10 mouse cellular contexts compared by ENCODE assay signal in the genomic region with DNA sequence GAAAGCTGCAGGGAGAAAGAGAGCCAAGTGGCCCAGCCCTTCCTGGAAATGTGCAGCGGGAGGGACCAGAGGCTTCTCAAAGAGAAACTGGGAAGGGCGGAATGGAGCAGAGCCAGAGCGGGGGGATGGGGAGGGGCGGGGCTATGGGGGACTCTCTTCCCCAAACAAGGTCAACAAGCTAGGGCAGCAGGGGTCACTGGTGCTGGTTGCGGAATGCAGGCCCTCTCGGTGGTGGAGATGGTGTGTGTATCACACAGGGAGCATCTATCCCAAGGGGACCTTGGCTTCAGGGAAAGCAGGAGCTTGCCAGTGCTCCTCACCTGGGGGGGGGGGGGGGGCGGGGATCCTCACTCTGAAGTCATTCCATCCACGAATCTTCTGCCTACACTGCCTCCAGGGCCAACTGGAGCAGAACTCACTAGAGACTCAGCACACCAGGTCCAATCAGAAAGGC. TPM values are rescaled to one million over a fixed set of nuclear protein-coding genes. Genes with fewer than 3 reads are reported as not detected.
DNase-seq lines count a peak whose midpoint lies in the region; ATAC-seq and TF ChIP-seq lines count a peak whose summit lies in the region.
"Had no signal": no experiment of that assay in that cellular context is flagged by ENCODE, and none has a peak within 500 bp of the region (broad histone marks: within the 10 kb centered on the region; RNA-seq: fewer than 3 reads in every experiment).

No protein-coding gene starts in this region.

- H3K36me3 ChIP-seq in liver, postnatal 0 days (replicated peaks; ENCODE audit: insufficient read depth, low read length): peaks cover 20% of the 10 kb centered on the region
- H3K36me3 ChIP-seq in forebrain, embryonic 14.5 days (ENCODE audit: control insufficient read depth, insufficient read depth, low read length): no peaks in the 10 kb centered on the region

- peak overlapping the region; percentile 49 for H3K4me2 ChIP-seq in liver, postnatal 0 days (ENCODE audit: low read depth, low read length)
- no peak overlapping the region for H3K4me2 ChIP-seq in forebrain, embryonic 14.5 days (ENCODE audit: low read length)
- H3K4me2 ChIP-seq: heart, embryonic 15.5 days; midbrain, embryonic 12.5 days had no signal

- 0 out of 2 replicates have a peak, but pooled peaks have one; percentile 13 for TF ChIP-seq EP300 in liver, postnatal 0 days (IDR thresholded peaks at IDR 0.05; ENCODE audit: low read depth)

- H3K27me3 ChIP-seq in liver, postnatal 0 days (ENCODE audit: insufficient read depth, low read length): no peaks in the 10 kb centered on the region
- H3K27me3 ChIP-seq in forebrain, embryonic 14.5 days (replicated peaks; ENCODE audit: control insufficient read depth, insufficient read depth, low read length): no peaks in the 10 kb centered on the region
- H3K27me3 ChIP-seq: heart, embryonic 15.5 days; midbrain, embryonic 12.5 days had no signal

- peak; percentile 59 for DNase-seq in adrenal gland, postnatal 10 days
- DNase-seq in adrenal gland, adult 18-20 months (ENCODE audit: low spot score in 2 of 2): no peak
- DNase-seq in embryo, embryonic 10 days (ENCODE audit: low spot score): peak; percentile 86
- peak; percentile 52 for DNase-seq in heart, postnatal 4 days
- DNase-seq in liver, postnatal 0 days: peak; percentile 69
- no peak for DNase-seq in forebrain, embryonic 14.5 days (ENCODE audit: low spot score)
- no peak for DNase-seq in frontal cortex, adult 2 months (ENCODE audit: extremely low spot score in 1 of 2, low spot score in 1 of 2)
- DNase-seq in frontal cortex, postnatal 36 days (ENCODE audit: low spot score in 2 of 2): no peak

- TF ChIP-seq CTCF in liver, postnatal 0 days (IDR thresholded peaks at IDR 0.05; ENCODE audit: low read depth): no peak

- H3K4me1 ChIP-seq in liver, postnatal 0 days (ENCODE audit: insufficient read depth): peaks cover 48% of the 10 kb centered on the region
- H3K4me1 ChIP-seq in forebrain, embryonic 14.5 days (ENCODE audit: control insufficient read depth, insufficient read depth, low read length): peaks cover 14% of the 10 kb centered on the region

- H3K4me3 ChIP-seq in liver, postnatal 0 days (ENCODE audit: low read depth, low read length): no peak overlapping the region
- no peak overlapping the region for H3K4me3 ChIP-seq in forebrain, embryonic 14.5 days (ENCODE audit: low read depth, low read length)
- H3K4me3 ChIP-seq: heart, embryonic 15.5 days; midbrain, embryonic 12.5 days had no signal

- WGBS in liver, postnatal 0 days (ENCODE audit: insufficient replicate concordance): 25% methylated on average over 7 of the region's 8 CpGs
- 15% methylated on average over 7 of the region's 8 CpGs for WGBS in forebrain, embryonic 14.5 days

- H3K9me3 ChIP-seq in liver, postnatal 0 days (ENCODE audit: low read length): no peaks in the 10 kb centered on the region
- no peaks in the 10 kb centered on the region for H3K9me3 ChIP-seq in forebrain, embryonic 14.5 days (replicated peaks; ENCODE audit: control insufficient read depth, low read length)
- H3K9me3 ChIP-seq: heart, embryonic 15.5 days; midbrain, embryonic 12.5 days had no signal

- ATAC-seq in liver, postnatal 0 days: peak; percentile 37
- no peak for ATAC-seq in forebrain, embryonic 14.5 days

- H3K27ac ChIP-seq in liver, postnatal 0 days (ENCODE audit: low read depth): peak overlapping the region; percentile 66
- H3K27ac ChIP-seq in forebrain, embryonic 14.5 days (ENCODE audit: low read depth, low read length): no peak overlapping the region
- H3K27ac ChIP-seq: heart, embryonic 15.5 days; midbrain, embryonic 12.5 days had no signal

- no peak overlapping the region for H3K9ac ChIP-seq in liver, postnatal 0 days (replicated peaks)
- H3K9ac ChIP-seq in forebrain, embryonic 14.5 days (ENCODE audit: low read length): no peak overlapping the region
- H3K9ac ChIP-seq: heart, embryonic 15.5 days; midbrain, embryonic 12.5 days had no signal

RNA-seq across cellular contexts. Expression of gene Agtrap, which starts 3.5 kb away (rescaled TPM):
- total RNA-seq in adrenal gland, postnatal 10 days (2021): 10 to 100 TPM; 45.4 to 45.5 TPM
- 10 to 100 TPM; 54.8 to 85.8 TPM for total RNA-seq in adrenal gland, adult 18-20 months (2021)
- total RNA-seq in heart, postnatal 4 days (2021): 10 to 100 TPM; 24.8 to 27.4 TPM
- polyA plus RNA-seq in liver, postnatal 0 days (2015; fragmentation: Nextera tagmentation; extraction: Ambion mirVana): 10.4 and 10.8 TPM in 2 replicates
- 5.3 and 5.7 TPM in 2 replicates for polyA plus RNA-seq in forebrain, embryonic 14.5 days (2014; fragmentation: Nextera tagmentation; extraction: Ambion mirVana)
- 7.5 and 9.6 TPM in 2 replicates for polyA plus RNA-seq in frontal cortex, adult 2 months (2012; rRNA removed)

RNA-seq across cellular contexts. Expression of gene Mthfr, which starts 45.4 kb away (rescaled TPM):
- 10 to 100 TPM; 41.9 to 44.0 TPM for total RNA-seq in adrenal gland, postnatal 10 days (2021)
- total RNA-seq in adrenal gland, adult 18-20 months (2021): 10 to 100 TPM; 33.8 to 37.7 TPM
- 10 to 100 TPM; 14.1 to 14.3 TPM for total RNA-seq in heart, postnatal 4 days (2021)
- polyA plus RNA-seq in liver, postnatal 0 days (2015; fragmentation: Nextera tagmentation; extraction: Ambion mirVana): 3.7 and 4.5 TPM in 2 replicates
- 12.4 TPM in 2 replicates for polyA plus RNA-seq in forebrain, embryonic 14.5 days (2014; fragmentation: Nextera tagmentation; extraction: Ambion mirVana)
- 28.7 and 34.2 TPM in 2 replicates for polyA plus RNA-seq in frontal cortex, adult 2 months (2012; rRNA removed)

RNA-seq across cellular contexts. Expression of gene Clcn6, which starts 45.7 kb away (rescaled TPM):
- 10 to 100 TPM in 1 of 2 experiments, 1 to 10 TPM in 1; 8.4 to 12.8 TPM for total RNA-seq in adrenal gland, postnatal 10 days (2021)
- 10 to 100 TPM; 11.2 to 13.8 TPM for total RNA-seq in adrenal gland, adult 18-20 months (2021)
- 10 to 100 TPM; 15.8 to 16.3 TPM for total RNA-seq in heart, postnatal 4 days (2021)
- 0.52 and 0.79 TPM in 2 replicates for polyA plus RNA-seq in liver, postnatal 0 days (2015; fragmentation: Nextera tagmentation; extraction: Ambion mirVana)
- polyA plus RNA-seq in forebrain, embryonic 14.5 days (2014; fragmentation: Nextera tagmentation; extraction: Ambion mirVana): 19.1 and 24.8 TPM in 2 replicates
- polyA plus RNA-seq in frontal cortex, adult 2 months (2012; rRNA removed): 42.8 and 46.9 TPM in 2 replicates

RNA-seq across cellular contexts. Expression of gene Mad2l2, which starts 45.9 kb away (rescaled TPM):
- total RNA-seq in adrenal gland, postnatal 10 days (2021): 10 to 100 TPM; 22.3 to 23.9 TPM
- total RNA-seq in adrenal gland, adult 18-20 months (2021): 10 to 100 TPM; 20.2 to 21.6 TPM
- total RNA-seq in heart, postnatal 4 days (2021): 10 to 100 TPM; 17.9 to 19.9 TPM
- polyA plus RNA-seq in liver, postnatal 0 days (2015; fragmentation: Nextera tagmentation; extraction: Ambion mirVana): 16.9 and 18.8 TPM in 2 replicates
- polyA plus RNA-seq in forebrain, embryonic 14.5 days (2014; fragmentation: Nextera tagmentation; extraction: Ambion mirVana): 129 and 141 TPM in 2 replicates
- 24.8 and 27.8 TPM in 2 replicates for polyA plus RNA-seq in frontal cortex, adult 2 months (2012; rRNA removed)

RNA-seq across cellular contexts. Expression of gene Draxin, which starts 46.2 kb away (rescaled TPM):
- under 1 TPM; 0.18 to 0.27 TPM for total RNA-seq in adrenal gland, postnatal 10 days (2021)
- under 1 TPM in 1 of 2 experiments, not detected in 1; 0.07 TPM for total RNA-seq in adrenal gland, adult 18-20 months (2021)
- total RNA-seq in heart, postnatal 4 days (2021): not detected
- polyA plus RNA-seq in liver, postnatal 0 days (2015; fragmentation: Nextera tagmentation; extraction: Ambion mirVana): 0.04 and 0.05 TPM in 2 replicates
- polyA plus RNA-seq in forebrain, embryonic 14.5 days (2014; fragmentation: Nextera tagmentation; extraction: Ambion mirVana): 18.8 and 20.7 TPM in 2 replicates
- 0.97 and 1.2 TPM in 2 replicates for polyA plus RNA-seq in frontal cortex, adult 2 months (2012; rRNA removed)
- polyA plus RNA-seq: heart, embryonic 15.5 days had no signal

Comparison
In these comparisons a context has a peak if more than half of its experiments do, and no peak if none do; other contexts are left out.
1. DNase-seq: peak in adrenal gland, postnatal 10 days (single experiment), embryo, embryonic 10 days (single experiment), heart, postnatal 4 days (single experiment) and liver, postnatal 0 days (single experiment); none in adrenal gland, adult 18-20 months (0 of 2), forebrain, embryonic 14.5 days (single experiment), frontal cortex, adult 2 months (0 of 2) and frontal cortex, postnatal 36 days (0 of 2).